Mouse (Mus musculus): ENCODE results near the gene Gm5678.

DNA sequence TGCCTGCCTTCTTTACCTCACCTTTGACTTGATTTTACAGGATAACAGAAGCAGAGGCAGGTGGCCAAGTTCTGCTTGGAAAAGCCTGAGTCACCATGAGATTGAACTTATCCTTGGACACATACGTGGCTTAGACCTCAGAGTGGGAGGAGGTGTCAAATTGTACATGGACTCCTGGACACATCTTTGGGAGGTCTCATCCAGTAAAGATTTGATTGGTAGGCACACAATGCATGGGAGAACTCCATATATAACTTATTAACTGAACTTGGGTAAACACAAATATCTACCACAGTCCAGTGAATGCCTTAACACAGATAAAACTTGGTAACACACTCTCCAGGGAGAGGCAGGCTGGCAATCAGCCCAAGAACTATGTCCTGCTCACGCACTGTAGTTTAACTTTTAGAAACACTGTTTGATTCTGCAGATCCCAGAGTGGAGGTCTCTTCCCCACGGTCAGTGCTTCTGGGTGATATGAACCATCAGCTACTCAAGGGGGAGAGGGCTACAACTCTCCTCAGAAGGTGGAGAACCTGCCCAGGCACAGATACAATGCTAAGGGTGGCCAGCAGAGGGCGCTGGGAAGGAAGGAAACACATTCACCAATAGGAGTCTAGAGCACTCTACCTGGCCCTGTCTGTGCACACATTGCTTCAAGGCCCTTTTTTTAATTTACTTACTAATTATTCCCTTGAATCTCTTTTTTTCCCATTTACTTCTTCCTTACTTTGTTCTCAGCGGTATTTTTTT is 12.6 kb upstream of the Gm5678 start:
- no peak for TF ChIP-seq POLR2A (IDR thresholded peaks at IDR 0.05; ENCODE audit: insufficient read depth, low read depth, low read length)
- no peak for TF ChIP-seq CTCF (IDR thresholded peaks at IDR 0.05; ENCODE audit: insufficient read depth, low read depth, low read length)
